23 mouse cellular contexts compared by ENCODE assay signal in genomic region chr15:64471597-64471996, GRCm38 (mm10).
DNase-seq lines count a peak whose midpoint lies in the region; ATAC-seq and TF ChIP-seq lines count a peak whose summit lies in the region.
"Had no signal": no experiment of that assay in that cellular context is flagged by ENCODE, and none has a peak within 500 bp of the region (broad histone marks: within the 10 kb centered on the region; RNA-seq: fewer than 3 reads in every experiment).

No protein-coding gene starts in this region.

- no peak overlapping the region for H3K9ac ChIP-seq in liver, adult 2 months (ENCODE audit: low read depth, low read length)
- no peak overlapping the region for H3K9ac ChIP-seq in kidney, embryonic 14.5 days (ENCODE audit: low read depth, low read length)
- H3K9ac ChIP-seq: forebrain, embryonic 15.5 days; hindbrain, embryonic 12.5 days had no signal

- H3K36me3 ChIP-seq in liver, adult 2 months (ENCODE audit: control insufficient read depth, insufficient read depth, low read length): no peaks in the 10 kb centered on the region
- no peaks in the 10 kb centered on the region for H3K36me3 ChIP-seq in kidney, embryonic 14.5 days (ENCODE audit: control insufficient read depth, insufficient read depth, low read length)
- H3K36me3 ChIP-seq: embryonic facial prominence, embryonic 10.5 days; forebrain, embryonic 10.5 days; forebrain, embryonic 15.5 days; heart, embryonic 10.5 days; hindbrain, embryonic 12.5 days had no signal

- no peak overlapping the region for H3K4me3 ChIP-seq in liver, adult 2 months (ENCODE audit: insufficient read depth, low read depth, low read length)
- H3K4me3 ChIP-seq in embryonic fibroblast, embryonic 13.5 days (ENCODE audit: insufficient read depth, low read length): no peak overlapping the region
- no peak overlapping the region for H3K4me3 ChIP-seq in kidney, embryonic 14.5 days (ENCODE audit: low read length)
- H3K4me3 ChIP-seq: embryonic facial prominence, embryonic 10.5 days; erythroblast, embryonic 14.5 days; forebrain, embryonic 10.5 days; forebrain, embryonic 15.5 days; heart, embryonic 10.5 days; hindbrain, embryonic 12.5 days had no signal

- H3K9me3 ChIP-seq in kidney, embryonic 14.5 days (ENCODE audit: control insufficient read depth, low read length): no peaks in the 10 kb centered on the region
- H3K9me3 ChIP-seq: embryonic facial prominence, embryonic 10.5 days; forebrain, embryonic 10.5 days; forebrain, embryonic 15.5 days; heart, embryonic 10.5 days; hindbrain, embryonic 12.5 days had no signal

- 32% methylated on average over 2 of the region's 2 CpGs for WGBS in liver, adult 2 months
- 61% methylated on average over 2 of the region's 2 CpGs for WGBS in kidney, embryonic 14.5 days

- peaks cover 5% of the 10 kb centered on the region; the same call in 1 of the 2 replicates for H3K4me1 ChIP-seq in liver, adult 2 months (ENCODE audit: control insufficient read depth, insufficient read depth, low read length)
- H3K4me1 ChIP-seq in embryonic fibroblast, embryonic 13.5 days (ENCODE audit: control insufficient read depth, insufficient read depth, low read length): peaks cover 20% of the 10 kb centered on the region
- H3K4me1 ChIP-seq in kidney, embryonic 14.5 days (ENCODE audit: control insufficient read depth, insufficient read depth, low read length): no peaks in the 10 kb centered on the region
- H3K4me1 ChIP-seq: embryonic facial prominence, embryonic 10.5 days; forebrain, embryonic 10.5 days; forebrain, embryonic 15.5 days; heart, embryonic 10.5 days; hindbrain, embryonic 12.5 days had no signal

- DNase-seq in liver, adult 2 months (ENCODE audit: extremely low read depth, low read depth, low spot score): peak; percentile 56
- no peak for DNase-seq in liver
- DNase-seq in Muller cell, postnatal 12 days (ENCODE audit: inconsistent ontology term): peak; percentile 32
- DNase-seq in thymus, postnatal 36 days: no peak
- DNase-seq: adrenal gland, postnatal 25 days; cerebellum, adult 18-20 months; cerebellum, adult 9-11 months; cerebellum, postnatal 36 days; gastrocnemius, postnatal 10 days; heart, postnatal 10 days; heart, postnatal 4 days had no signal

- no peak for TF ChIP-seq CTCF in liver, adult 2 months (IDR thresholded peaks at IDR 0.05; ENCODE audit: low read depth, low read length)
- TF ChIP-seq CTCF in embryonic fibroblast, embryonic 13.5 days (IDR thresholded peaks at IDR 0.05; ENCODE audit: borderline replicate concordance, insufficient read depth, low read length): no peak

- no peak for ATAC-seq in kidney, embryonic 14.5 days (ENCODE audit: low FRiP score, low TSS enrichment)
- ATAC-seq: forebrain, embryonic 15.5 days; hindbrain, embryonic 16.5 days; inflammation-experienced regulatory T-cells, adult 6 months; intestine, postnatal 0 days had no signal

- no peak overlapping the region for H3K4me2 ChIP-seq in kidney, embryonic 14.5 days (replicated peaks; ENCODE audit: low read depth, low read length)
- H3K4me2 ChIP-seq: forebrain, embryonic 15.5 days; hindbrain, embryonic 12.5 days had no signal

- H3K27me3 ChIP-seq in liver, adult 2 months (ENCODE audit: control insufficient read depth, insufficient read depth, low read length): no peaks in the 10 kb centered on the region
- no peaks in the 10 kb centered on the region for H3K27me3 ChIP-seq in kidney, embryonic 14.5 days (ENCODE audit: control insufficient read depth, insufficient read depth, low read length)
- H3K27me3 ChIP-seq: CH12.LX; forebrain, embryonic 15.5 days; hindbrain, embryonic 12.5 days had no signal

- no peak for TF ChIP-seq POLR2A in liver, adult 2 months (IDR thresholded peaks at IDR 0.05; ENCODE audit: extremely low read depth, insufficient read depth, low read length)
- no peak for TF ChIP-seq POLR2A in embryonic fibroblast, embryonic 13.5 days (IDR thresholded peaks at IDR 0.05; ENCODE audit: low read depth, low read length)

- no peaks in the 10 kb centered on the region for H3K79me2 ChIP-seq in liver, adult 2 months (ENCODE audit: control insufficient read depth, insufficient read depth, low read length)

- no peak overlapping the region for H3K27ac ChIP-seq in liver, adult 2 months (replicated peaks; ENCODE audit: insufficient read depth, low read depth, low read length)
- H3K27ac ChIP-seq in embryonic fibroblast, embryonic 13.5 days (ENCODE audit: insufficient read depth, low read length): peak overlapping the region; percentile 93
- no peak overlapping the region for H3K27ac ChIP-seq in kidney, embryonic 14.5 days (ENCODE audit: low read depth, low read length)
- H3K27ac ChIP-seq: embryonic facial prominence, embryonic 10.5 days; forebrain, embryonic 10.5 days; forebrain, embryonic 15.5 days; heart, embryonic 10.5 days; hindbrain, embryonic 12.5 days had no signal

Comparison
In these comparisons a context has a peak if more than half of its experiments do, and no peak if none do; other contexts are left out.
1. DNase-seq: peak in liver, adult 2 months (single experiment) and Muller cell, postnatal 12 days (single experiment); none in liver (single experiment) and thymus, postnatal 36 days (0 of 2).